Mouse (Mus musculus) neural tube, embryonic 12.5 days (tissue): ENCODE data around the gene Sf3a3. TPM values are rescaled to one million over a fixed set of nuclear protein-coding genes. Genes with fewer than 3 reads are reported as not detected.
A peak's percentile ranks its signal among the peaks of the same experiment; 100 is the strongest.
"Not testable (repeated sequence)": the region's sequence is repeated elsewhere in the genome, so short reads cannot be mapped to it uniquely, and the experiment has no call there.

Experiments used
- ATAC-seq: fragments of 200-750 bp; cut with Nextera tagmentation; 2 replicates; pipeline ENCODE4 v1.8.0; 2017; ENCODE audit warnings: low read depth, mild to moderate bottlenecking, moderate TSS enrichment, moderate library complexity; ENCODE audit not compliant: low FRiP score
- H3K27ac ChIP-seq: fragments of 300-500 bp; sonication (generic); 2 replicates; pipeline ENCODE4 v1.5.1; 2016
- H3K27me3 ChIP-seq: fragments of 300-500 bp; sonication (generic); replicated peaks from 2 replicates; pipeline ENCODE4 v1.6.1; 2016; ENCODE audit warnings: mild to moderate bottlenecking
- H3K36me3 ChIP-seq: fragments of 300-500 bp; sonication (generic); 2 replicates; pipeline ENCODE4 v1.6.1; 2016; ENCODE audit warnings: mild to moderate bottlenecking
- H3K4me1 ChIP-seq: fragments of 300-500 bp; sonication (generic); 2 replicates; pipeline ENCODE4 v1.6.1; 2016
- H3K4me2 ChIP-seq: fragments of 300-500 bp; sonication (generic); replicated peaks from 2 replicates; pipeline ENCODE4 v1.6.1; 2016; ENCODE audit warnings: mild to moderate bottlenecking
- H3K4me3 ChIP-seq: fragments of 300-500 bp; sonication (generic); 2 replicates; pipeline ENCODE4 v1.5.1; 2016
- H3K9ac ChIP-seq: fragments of 300-500 bp; sonication (generic); 2 replicates; pipeline ENCODE4 v1.6.1; 2016; ENCODE audit warnings: mild to moderate bottlenecking
- H3K9me3 ChIP-seq: fragments of 300-500 bp; sonication (generic); 2 replicates; pipeline ENCODE4 v1.6.1; 2016; ENCODE audit warnings: mild to moderate bottlenecking
- WGBS: fragments of 180-500 bp; shearing (Covaris S2); methylation state at CpG from one replicate; pipeline ENCODE4 v1.1.7; 2016; 5-methylcytosine and 5-hydroxymethylcytosine counted together
- polyA plus RNA-seq: library from polyadenylated mRNA; unstranded; fragments of >200 nt; fragmentation: Nextera tagmentation; extraction: Ambion mirVana; gene quantifications from 2 replicates; pipeline ENCODE4 v1.2.1, GENCODE M21; 2016

The Sf3a3 gene
- polyA plus RNA-seq, 1 experiment from 2014 or later, result 162 TPM

GRCm38 (mm10) chr4:124701916-124702315 is 12.7 kb upstream of the Sf3a3 start:
- peaks cover 33% of the 10 kb centered on the region for H3K4me1 ChIP-seq
- H3K36me3 ChIP-seq, result no peaks in the 10 kb centered on the region
- no peak overlapping the region for H3K27ac ChIP-seq
- H3K9ac ChIP-seq, result no peak overlapping the region; the same call in 1 of the 2 replicates
- no peaks in the 10 kb centered on the region for H3K9me3 ChIP-seq
- H3K27me3 ChIP-seq, result peaks cover 21% of the 10 kb centered on the region
- WGBS, result 47% methylated on average over 3 of the region's 5 CpGs
- peak overlapping the region; percentile 65; the same call in 1 of the 2 replicates for H3K4me3 ChIP-seq
- H3K4me2 ChIP-seq, result peak overlapping the region; percentile 92
- no peak; the same call in 1 of the 2 replicates for ATAC-seq

- ATAC-seq, result no peak
- Histone ChIP-seq H3K4me1 (peaks cover 33% of the 10 kb centered on the region), H3K4me2 (peak overlapping the region; percentile 38; the same call in 1 of the 2 replicates), H3K9ac (no peak overlapping the region), H3K27ac (no peak overlapping the region), H3K36me3 (no peaks in the 10 kb centered on the region), H3K9me3 (no peaks in the 10 kb centered on the region), H3K4me3 (no peak overlapping the region), H3K27me3 (peaks cover 21% of the 10 kb centered on the region)
- 44% methylated on average over 2 of the region's 2 CpGs for WGBS
Observed at GRCm38 (mm10) chr4:124703406-124703805, 11.2 kb upstream of the Sf3a3 start.

DNA sequence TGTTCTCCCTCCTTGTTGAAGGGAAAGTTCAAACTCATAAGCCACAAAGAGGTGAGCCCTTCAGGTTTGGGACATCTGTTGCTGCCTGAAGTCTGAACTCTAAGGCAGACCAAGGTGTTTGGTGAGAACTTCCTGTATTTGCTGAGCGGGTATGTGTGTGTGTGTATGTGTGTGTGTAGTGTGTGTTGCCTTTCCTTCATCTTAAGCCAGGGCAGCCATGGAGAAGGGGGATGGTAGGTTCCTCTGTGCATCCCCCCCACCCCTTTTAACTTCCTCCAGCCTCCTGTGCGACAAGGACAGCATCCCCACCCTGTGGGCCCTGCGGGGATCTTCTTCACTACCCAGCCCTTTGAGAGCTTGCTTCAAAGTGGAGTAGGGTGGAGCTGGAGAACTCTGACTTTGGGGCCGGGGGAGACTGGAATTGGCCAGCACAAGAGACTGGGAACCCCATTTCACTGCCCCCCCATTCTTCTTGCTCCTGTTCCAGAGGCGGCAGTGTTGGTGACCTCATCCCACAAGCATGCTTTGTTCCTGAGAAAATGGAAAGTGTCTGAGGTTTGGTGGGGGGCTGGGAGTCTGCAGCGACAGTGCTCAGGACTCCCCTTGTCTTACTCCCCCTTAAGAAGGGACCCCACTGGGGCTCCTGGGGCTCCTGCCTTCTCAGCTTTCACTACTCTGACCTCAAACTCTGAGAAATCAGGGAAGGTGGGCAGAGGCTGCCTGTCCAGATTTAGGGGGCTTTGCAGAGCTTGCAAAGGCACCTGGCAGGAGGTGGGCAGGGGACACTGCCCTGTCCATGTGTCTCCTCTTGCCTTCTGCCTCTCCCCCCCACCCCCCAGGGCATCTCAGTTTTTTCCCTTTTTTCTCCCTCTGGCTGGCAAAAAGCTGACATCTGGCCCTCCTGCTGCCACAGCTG is 10.4 kb upstream of the Sf3a3 start:
- H3K9me3 ChIP-seq, result no peaks in the 10 kb centered on the region

GRCm38 (mm10) chr4:124704797-124705474 is 9.6 kb upstream of the Sf3a3 start:
- 0 out of 2 replicates have a peak overlapping the region, but pooled peaks have one; percentile 17 for H3K9ac ChIP-seq
- WGBS, result 29% methylated on average over 11 of the region's 11 CpGs
- peaks cover 37% of the 10 kb centered on the region for H3K27me3 ChIP-seq
- peak overlapping the region; percentile 38 for H3K4me2 ChIP-seq
- no peak for ATAC-seq
- H3K27ac ChIP-seq, result peak overlapping the region; percentile 20; the same call in 1 of the 2 replicates
- H3K36me3 ChIP-seq, result no peaks in the 10 kb centered on the region
- H3K4me3 ChIP-seq, result no peak overlapping the region
- peaks cover 47% of the 10 kb centered on the region for H3K4me1 ChIP-seq
- no peaks in the 10 kb centered on the region for H3K9me3 ChIP-seq

More for the DNA sequence above, 10.4 kb upstream of the Sf3a3 start:
- H3K4me3 ChIP-seq, result no peak overlapping the region
- peak overlapping the region; percentile 38 for H3K4me2 ChIP-seq
- H3K4me1 ChIP-seq, result peaks cover 41% of the 10 kb centered on the region
- no peaks in the 10 kb centered on the region for H3K36me3 ChIP-seq
- H3K27me3 ChIP-seq, result peaks cover 29% of the 10 kb centered on the region
- H3K27ac ChIP-seq, result peak overlapping the region; percentile 20; the same call in 1 of the 2 replicates
- WGBS, result 6% methylated on average over 6 of the region's 6 CpGs
- 0 out of 2 replicates have a peak overlapping the region, but pooled peaks have one; percentile 17 for H3K9ac ChIP-seq
- no peak for ATAC-seq

GRCm38 (mm10) chr4:124705661-124706269 is 8.8 kb upstream of the Sf3a3 start:
- no peaks in the 10 kb centered on the region for H3K36me3 ChIP-seq
- H3K9me3 ChIP-seq, result no peaks in the 10 kb centered on the region
- H3K4me3 ChIP-seq, result no peak overlapping the region
- ATAC-seq, result no peak
- H3K4me1 ChIP-seq, result peaks cover 44% of the 10 kb centered on the region
- H3K4me2 ChIP-seq, result no peak overlapping the region
- peaks cover 33% of the 10 kb centered on the region for H3K27me3 ChIP-seq
- WGBS, result 88% methylated on average over 23 of the region's 23 CpGs
- no peak overlapping the region for H3K27ac ChIP-seq
- no peak overlapping the region for H3K9ac ChIP-seq

GRCm38 (mm10) chr4:124707381-124708199 is 7.0 kb upstream of the Sf3a3 start:
- H3K27ac ChIP-seq, H3K9me3 ChIP-seq, ATAC-seq, H3K36me3 ChIP-seq, H3K4me3 ChIP-seq, H3K4me2 ChIP-seq, H3K9ac ChIP-seq: not testable (repeated sequence)
- 90% methylated on average over 25 of the region's 25 CpGs for WGBS
- H3K4me1 ChIP-seq, result peaks cover 30% of the 10 kb centered on the region
- peaks cover 19% of the 10 kb centered on the region for H3K27me3 ChIP-seq

DNA sequence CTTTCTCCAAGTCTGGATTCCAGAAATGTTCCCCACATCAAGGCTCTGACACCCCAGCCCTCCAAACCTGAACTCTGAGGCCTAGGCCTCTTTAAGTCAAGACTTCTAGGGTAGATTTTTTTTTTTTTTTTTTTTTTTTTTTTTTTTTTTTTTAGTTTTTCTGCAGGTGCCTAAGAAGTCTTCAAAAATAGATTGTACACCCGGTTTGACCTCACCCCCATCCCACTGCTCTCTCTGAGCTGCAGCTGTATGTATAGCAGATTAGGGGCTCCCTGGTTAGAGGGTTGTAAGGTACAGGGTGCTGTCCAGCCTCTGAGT is 6.4 kb upstream of the Sf3a3 start:
- H3K9ac ChIP-seq, H3K36me3 ChIP-seq, ATAC-seq, H3K4me3 ChIP-seq, H3K9me3 ChIP-seq, H3K27ac ChIP-seq: not testable (repeated sequence)
- Histone ChIP-seq H3K27me3 (peaks cover 19% of the 10 kb centered on the region), H3K4me2 (peak overlapping the region; percentile 55; the same call in 1 of the 2 replicates), H3K4me1 (peaks cover 30% of the 10 kb centered on the region)
- WGBS, result 30% methylated on average over 1 of the region's 1 CpGs

DNA sequence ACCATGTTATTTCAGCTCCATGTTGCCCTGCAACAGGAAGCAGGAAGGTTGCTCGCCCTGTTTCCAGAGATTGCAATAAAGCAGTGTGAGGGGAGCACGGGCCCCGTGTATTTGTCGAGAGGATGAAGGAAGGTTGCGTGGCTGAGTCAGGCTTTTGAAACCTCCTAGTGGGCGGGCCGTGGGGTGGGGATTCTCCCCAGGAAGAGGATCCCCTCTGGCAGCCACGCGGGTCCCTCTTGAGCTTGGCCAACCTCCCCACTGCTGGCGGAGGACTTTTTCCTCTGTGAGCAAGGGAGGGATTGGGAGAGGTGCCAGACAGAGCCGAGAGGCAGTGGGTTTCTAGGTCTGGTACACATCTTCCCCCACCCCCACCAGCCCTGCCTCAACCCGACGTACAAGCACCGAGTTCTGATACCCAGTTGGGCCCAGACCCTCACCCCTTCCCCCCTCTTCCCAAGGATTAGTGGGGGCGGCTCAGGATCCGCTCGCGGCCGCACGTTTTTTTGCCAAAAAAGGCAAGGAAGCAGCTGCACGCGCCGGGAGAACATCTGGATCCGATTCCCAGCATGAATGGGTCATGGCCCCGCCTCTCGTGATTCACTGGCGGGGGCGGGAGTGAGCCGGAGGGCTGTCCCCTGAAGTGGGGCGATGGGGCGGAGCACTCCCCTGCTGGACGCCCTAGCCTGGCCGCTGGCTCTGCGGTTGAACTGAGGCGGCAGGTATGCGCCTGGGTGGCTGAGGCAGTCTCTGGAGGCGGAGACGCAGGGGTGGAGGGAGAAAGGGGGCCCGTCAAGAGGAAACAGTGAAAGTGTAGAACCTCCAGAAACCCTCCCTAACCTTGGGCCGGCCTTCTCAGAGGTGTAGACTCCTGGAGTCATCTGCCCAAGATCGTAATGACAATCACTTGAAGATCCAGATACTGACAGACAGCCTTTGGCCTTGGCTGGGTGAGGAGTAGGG is 5.8 kb upstream of the Sf3a3 start:
- no peak for ATAC-seq
- Histone ChIP-seq H3K27me3 (peaks cover 19% of the 10 kb centered on the region), H3K36me3 (no peaks in the 10 kb centered on the region), H3K4me3 (peak overlapping the region; percentile 27), H3K27ac (no peak overlapping the region), H3K9me3 (no peaks in the 10 kb centered on the region), H3K9ac (no peak overlapping the region), H3K4me1 (peaks cover 30% of the 10 kb centered on the region), H3K4me2 (peak overlapping the region; percentile 55)
- WGBS, result 3% methylated on average over 41 of the region's 41 CpGs

GRCm38 (mm10) chr4:124709961-124710446 is 4.6 kb upstream of the Sf3a3 start:
- 3% methylated on average over 18 of the region's 18 CpGs for WGBS
- ATAC-seq, result no peak
- H3K9ac ChIP-seq, result no peak overlapping the region
- H3K9me3 ChIP-seq, result no peaks in the 10 kb centered on the region
- H3K4me1 ChIP-seq, result peaks cover 18% of the 10 kb centered on the region
- H3K4me3 ChIP-seq, result 0 out of 2 replicates have a peak overlapping the region, but pooled peaks have one; percentile 9
- no peaks in the 10 kb centered on the region for H3K36me3 ChIP-seq
- peak overlapping the region; percentile 54 for H3K4me2 ChIP-seq
- peaks cover 19% of the 10 kb centered on the region for H3K27me3 ChIP-seq
- H3K27ac ChIP-seq, result no peak overlapping the region

DNA sequence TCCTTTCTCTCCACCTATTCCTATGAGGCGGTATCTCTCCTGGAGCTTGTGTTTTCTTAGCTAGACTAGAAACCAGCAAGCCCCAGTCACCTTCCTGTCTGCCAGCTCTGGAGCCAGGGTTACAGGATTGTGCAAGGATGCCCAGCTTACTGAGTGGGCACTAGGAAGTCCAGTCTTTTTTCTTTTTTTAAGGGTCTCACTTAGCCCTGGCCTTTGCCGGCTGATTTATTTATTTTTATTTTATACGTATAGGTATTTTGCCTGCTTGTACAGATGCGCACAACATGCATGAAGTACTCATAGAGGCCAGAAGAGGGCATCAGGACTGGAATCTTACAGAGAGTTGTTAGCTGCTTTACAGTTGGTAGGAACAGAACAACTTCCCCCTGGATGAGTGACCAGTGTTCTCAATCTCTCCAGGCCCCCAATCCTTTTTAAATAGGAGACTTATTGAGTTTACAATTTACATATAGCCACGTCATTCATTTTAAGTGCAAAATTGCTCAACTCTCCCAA is 3.7 kb upstream of the Sf3a3 start:
- Histone ChIP-seq H3K9me3 (no peaks in the 10 kb centered on the region), H3K36me3 (peaks cover under 1% of the 10 kb centered on the region), H3K4me2 (no peak overlapping the region), H3K4me1 (peaks cover 24% of the 10 kb centered on the region), H3K27ac (no peak overlapping the region), H3K9ac (no peak overlapping the region), H3K4me3 (no peak overlapping the region), H3K27me3 (peaks cover 19% of the 10 kb centered on the region)
- WGBS, result 9% methylated on average over 5 of the region's 5 CpGs
- no peak for ATAC-seq
